Mouse (Mus musculus) intestine, embryonic 14.5 days (tissue): ENCODE measurements at regions not wholly inside any gene's neighbourhood (a gene's known extent, or its start where the extent isn't known, plus 50 kb on each side); places are given as distances from the start of the nearest gene placed in this dataset.

Experiments used
- ATAC-seq: fragments of 200-750 bp; cut with Nextera tagmentation; replicated peaks from 2 replicates; pipeline ENCODE4 v1.8.0; 2017; ENCODE audit warnings: low read depth, moderate number of reproducible peaks, moderate TSS enrichment, moderate library complexity; ENCODE audit not compliant: low FRiP score, low TSS enrichment
- DNase-seq: peaks from one replicate; pipeline ENCODE4 v3.0.0-alpha.2; 2018; ENCODE audit warnings: low spot score
- H3K27ac ChIP-seq: fragments of 300-500 bp; sonication (generic); 2 replicates; pipeline ENCODE4 v1.5.1; 2014; ENCODE audit warnings: low read depth, mild to moderate bottlenecking, control low read depth
- H3K27me3 ChIP-seq: fragments of 300-500 bp; sonication (generic); replicated peaks from 2 replicates; pipeline ENCODE4 v1.6.1; 2014; ENCODE audit warnings: low read length, control low read depth; ENCODE audit not compliant: control insufficient read depth, insufficient read depth
- H3K36me3 ChIP-seq: fragments of 300-500 bp; sonication (generic); 2 replicates; pipeline ENCODE4 v1.6.1; 2014; ENCODE audit warnings: low read length, control low read depth; ENCODE audit not compliant: control insufficient read depth, insufficient read depth
- H3K4me1 ChIP-seq: fragments of 300-500 bp; sonication (generic); replicated peaks from 2 replicates; pipeline ENCODE4 v1.6.1; 2014; ENCODE audit warnings: low read length, control low read depth, mixed read lengths; ENCODE audit not compliant: control insufficient read depth, insufficient read depth
- H3K4me2 ChIP-seq: fragments of 300-500 bp; sonication (generic); 2 replicates; pipeline ENCODE4 v1.6.1; 2014; ENCODE audit warnings: low read length
- H3K4me3 ChIP-seq: fragments of 300-500 bp; sonication (generic); 2 replicates; pipeline ENCODE4 v1.5.1; 2014; ENCODE audit warnings: low read depth, low read length, control low read depth, mixed read lengths
- H3K9ac ChIP-seq: fragments of 300-500 bp; sonication (generic); 2 replicates; pipeline ENCODE4 v1.6.1; 2014; ENCODE audit warnings: mild to moderate bottlenecking, low read length
- H3K9me3 ChIP-seq: fragments of 300-500 bp; sonication (generic); 2 replicates; pipeline ENCODE4 v1.6.1; 2016; ENCODE audit warnings: low read length, control low read depth; ENCODE audit not compliant: control insufficient read depth
- WGBS: fragments of 180-500 bp; shearing (Covaris S2); extraction: QIAGEN DNeasy Blood & Tissue Kit; methylation state at CpG from one replicate; pipeline ENCODE4 v1.1.7; 2014; 5-methylcytosine and 5-hydroxymethylcytosine counted together

DNA sequence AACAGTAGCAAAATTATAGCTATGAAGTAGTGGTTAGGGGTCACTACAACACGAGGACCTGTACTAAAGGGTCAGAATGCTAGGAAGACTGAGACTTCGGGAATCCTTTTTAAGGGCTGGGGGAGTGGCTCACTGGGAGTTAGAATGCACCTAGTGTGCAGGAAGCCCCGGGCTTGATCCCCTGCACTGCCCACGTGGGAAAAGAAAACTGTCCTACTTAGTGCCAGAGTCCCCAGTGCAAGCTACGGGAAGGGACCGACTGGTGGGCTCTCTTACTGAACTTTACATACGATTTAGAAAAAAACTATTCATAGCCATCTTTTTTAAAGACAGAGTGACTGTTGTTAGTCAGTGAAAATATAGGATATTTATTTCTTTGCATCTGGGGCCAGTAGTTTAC, 252.5 kb downstream of the Hhipl2 start:
- 70% methylated on average over 7 of the region's 7 CpGs for WGBS
- no peaks in the 10 kb centered on the region for H3K4me1 ChIP-seq
- ATAC-seq: no peak

DNA sequence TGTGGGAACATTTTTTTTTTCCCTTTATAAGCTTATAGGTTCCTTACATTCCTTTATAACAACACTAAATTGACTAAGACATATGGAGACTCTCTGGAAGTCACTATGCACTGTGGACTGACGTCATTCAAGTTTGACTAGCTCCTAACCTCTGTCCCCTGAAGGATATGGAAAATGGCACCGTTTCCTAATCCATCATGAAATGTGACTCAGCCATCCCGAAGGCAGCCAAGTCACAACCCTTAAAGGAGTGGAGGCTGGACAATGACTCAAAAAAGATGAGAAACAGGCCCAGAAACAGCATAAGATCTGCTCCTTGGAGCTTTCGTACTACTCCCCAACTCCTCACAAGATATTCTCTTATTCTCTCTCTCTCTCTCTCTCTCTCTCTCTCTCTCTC, 253.5 kb downstream of the Hhipl2 start:
- no peaks in the 10 kb centered on the region for H3K4me1 ChIP-seq
- no peaks in the 10 kb centered on the region for H3K36me3 ChIP-seq
- 0 out of 2 replicates have a peak, but pooled peaks cover 3% of the 10 kb centered on the region for H3K9me3 ChIP-seq
- no peak overlapping the region for H3K27ac ChIP-seq
- H3K4me3 ChIP-seq: no peak overlapping the region
- no peak overlapping the region for H3K9ac ChIP-seq
- no peak overlapping the region for H3K4me2 ChIP-seq
- DNase-seq: no peak
- no peak for ATAC-seq
- no peaks in the 10 kb centered on the region for H3K27me3 ChIP-seq
- WGBS: 62% methylated on average over 4 of the region's 4 CpGs

More for the DNA sequence above, 252.5 kb downstream of the Hhipl2 start:
- Histone ChIP-seq H3K27me3 (no peaks in the 10 kb centered on the region), H3K36me3 (no peaks in the 10 kb centered on the region), H3K9ac (no peak overlapping the region), H3K27ac (no peak overlapping the region), H3K4me2 (no peak overlapping the region), H3K4me3 (no peak overlapping the region), H3K9me3 (0 out of 2 replicates have a peak, but pooled peaks cover 3% of the 10 kb centered on the region)
- DNase-seq: no peak

DNA sequence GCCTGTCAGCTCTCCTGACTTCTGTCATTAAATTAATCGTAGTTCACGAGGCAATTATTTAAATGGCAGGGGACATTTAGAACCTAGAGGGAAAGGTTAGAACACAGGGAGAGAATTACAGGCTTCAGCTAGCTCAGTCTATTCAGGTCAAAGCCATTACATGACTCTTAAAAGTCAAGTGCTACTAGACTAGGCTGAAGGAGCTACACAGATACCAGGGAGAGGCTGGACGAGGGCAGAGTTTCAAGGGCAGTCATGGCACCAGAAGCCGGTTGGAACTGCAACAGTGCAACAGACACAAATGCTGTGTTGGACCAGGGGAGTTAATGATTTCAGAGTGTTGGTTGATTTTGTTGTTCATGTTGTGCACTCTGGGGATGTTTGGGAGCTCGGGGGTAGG, 254.5 kb downstream of the Hhipl2 start:
- 84% methylated on average over 5 of the region's 5 CpGs for WGBS
- Histone ChIP-seq H3K4me2 (no peak overlapping the region), H3K4me3 (no peak overlapping the region), H3K9ac (no peak overlapping the region), H3K27me3 (no peaks in the 10 kb centered on the region), H3K36me3 (no peaks in the 10 kb centered on the region), H3K4me1 (no peaks in the 10 kb centered on the region), H3K27ac (no peak overlapping the region), H3K9me3 (no peaks in the 10 kb centered on the region)
- DNase-seq: no peak
- ATAC-seq: no peak

DNA sequence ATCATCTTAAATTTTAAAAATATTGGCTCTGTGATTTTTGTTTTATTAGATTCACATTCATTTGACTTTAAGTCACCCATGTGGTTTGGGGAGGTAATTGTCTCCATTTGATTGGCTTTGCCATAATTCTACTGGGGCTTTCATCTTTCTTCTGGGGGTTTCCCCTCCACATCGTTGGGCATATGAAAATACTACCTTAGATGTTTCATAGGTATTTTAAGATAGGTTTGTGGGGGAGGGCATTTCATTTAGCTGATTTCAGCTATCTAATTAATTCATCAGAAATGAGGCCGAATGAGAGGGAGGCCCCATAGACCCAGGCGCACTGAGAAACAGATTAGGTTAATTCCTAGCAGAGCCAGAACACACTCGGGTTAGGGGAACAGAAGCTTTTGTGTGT, 259.6 kb downstream of the Hhipl2 start:
- Histone ChIP-seq H3K4me1 (no peaks in the 10 kb centered on the region), H3K36me3 (no peaks in the 10 kb centered on the region), H3K27me3 (no peaks in the 10 kb centered on the region), H3K4me2 (no peak overlapping the region), H3K27ac (no peak overlapping the region), H3K9ac (no peak overlapping the region), H3K4me3 (no peak overlapping the region), H3K9me3 (no peaks in the 10 kb centered on the region)
- ATAC-seq (no peak), DNase-seq (no peak)
- 90% methylated on average over 4 of the region's 4 CpGs for WGBS

DNA sequence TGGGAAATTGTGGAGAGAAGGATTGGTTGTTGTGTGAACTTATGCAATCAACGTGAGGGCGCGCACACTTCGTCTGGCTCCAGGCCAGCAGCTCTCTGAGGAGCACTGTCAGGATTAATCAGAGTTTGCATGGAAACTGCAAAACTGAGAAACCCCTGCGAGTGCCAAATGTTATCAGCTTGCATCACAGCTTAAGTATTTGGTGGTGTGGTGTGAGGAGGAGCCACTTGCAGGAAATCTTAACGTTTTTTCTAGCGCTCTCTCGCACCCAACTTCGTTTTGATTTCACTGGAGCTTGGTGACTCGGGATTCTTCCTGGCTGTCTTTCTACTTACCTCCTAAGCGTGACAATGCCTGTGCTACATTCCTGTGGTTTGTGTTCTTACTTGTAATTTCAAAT, 261.9 kb downstream of the Hhipl2 start:
- no peak overlapping the region for H3K27ac ChIP-seq
- no peak overlapping the region for H3K9ac ChIP-seq
- DNase-seq (no peak), ATAC-seq (no peak)
- H3K4me2 ChIP-seq: no peak overlapping the region
- H3K4me3 ChIP-seq: no peak overlapping the region
- 47% methylated on average over 11 of the region's 11 CpGs for WGBS
- H3K27me3 ChIP-seq: no peaks in the 10 kb centered on the region
- H3K36me3 ChIP-seq: no peaks in the 10 kb centered on the region
- H3K4me1 ChIP-seq: no peaks in the 10 kb centered on the region
- no peaks in the 10 kb centered on the region for H3K9me3 ChIP-seq

DNA sequence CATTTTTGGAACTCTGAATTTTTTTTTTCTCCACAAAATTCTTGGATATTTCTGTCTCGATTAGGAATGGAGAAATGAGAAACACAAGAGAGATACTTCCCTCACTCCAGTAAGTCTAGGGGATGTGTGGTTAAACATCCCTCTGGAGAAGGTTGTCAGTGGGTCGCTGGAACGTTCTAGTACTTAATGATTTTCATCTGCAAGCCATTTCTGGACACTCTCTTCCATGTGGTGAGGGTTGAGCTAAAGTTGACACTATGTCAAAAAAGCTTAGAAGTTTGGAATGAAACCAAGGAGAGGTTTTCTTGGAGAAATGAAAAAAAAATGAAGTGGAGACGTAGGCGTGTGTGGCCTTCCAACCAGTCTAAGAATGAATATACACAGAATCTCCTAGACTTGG, 268.0 kb downstream of the Hhipl2 start:
- WGBS: 81% methylated on average over 5 of the region's 5 CpGs
- no peaks in the 10 kb centered on the region for H3K27me3 ChIP-seq
- no peak overlapping the region for H3K27ac ChIP-seq
- no peak overlapping the region for H3K4me3 ChIP-seq
- no peaks in the 10 kb centered on the region for H3K9me3 ChIP-seq
- H3K4me1 ChIP-seq: no peaks in the 10 kb centered on the region
- no peak overlapping the region for H3K4me2 ChIP-seq
- no peak overlapping the region for H3K9ac ChIP-seq
- no peaks in the 10 kb centered on the region for H3K36me3 ChIP-seq
- ATAC-seq: no peak
- DNase-seq: no peak

DNA sequence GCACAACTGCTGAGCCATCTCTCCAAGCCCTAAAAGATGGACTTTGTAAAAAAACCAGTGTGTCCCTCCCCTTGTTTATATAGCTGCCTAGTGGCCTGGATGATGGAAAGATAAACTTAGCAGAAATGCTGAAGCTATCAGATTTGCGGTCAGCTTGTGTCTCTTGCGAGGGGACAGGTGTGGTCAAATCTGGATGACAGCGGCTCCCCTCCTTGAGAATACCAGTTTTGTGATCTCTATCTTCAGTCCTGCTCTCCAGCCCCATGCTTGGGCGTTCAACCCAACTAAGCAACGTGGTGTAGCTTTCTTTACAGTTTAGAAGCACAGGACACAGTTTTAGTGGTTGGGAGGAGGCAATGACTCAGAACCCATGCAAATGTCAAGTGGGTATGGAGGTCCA, 274.7 kb downstream of the Hhipl2 start:
- Histone ChIP-seq H3K27ac (no peak overlapping the region), H3K9ac (no peak overlapping the region), H3K4me1 (no peaks in the 10 kb centered on the region), H3K4me2 (no peak overlapping the region), H3K27me3 (no peaks in the 10 kb centered on the region), H3K9me3 (no peaks in the 10 kb centered on the region), H3K4me3 (no peak overlapping the region), H3K36me3 (no peaks in the 10 kb centered on the region)
- ATAC-seq (no peak), DNase-seq (no peak)
- 75% methylated on average over 5 of the region's 5 CpGs for whole genome bisulfite sequencing

DNA sequence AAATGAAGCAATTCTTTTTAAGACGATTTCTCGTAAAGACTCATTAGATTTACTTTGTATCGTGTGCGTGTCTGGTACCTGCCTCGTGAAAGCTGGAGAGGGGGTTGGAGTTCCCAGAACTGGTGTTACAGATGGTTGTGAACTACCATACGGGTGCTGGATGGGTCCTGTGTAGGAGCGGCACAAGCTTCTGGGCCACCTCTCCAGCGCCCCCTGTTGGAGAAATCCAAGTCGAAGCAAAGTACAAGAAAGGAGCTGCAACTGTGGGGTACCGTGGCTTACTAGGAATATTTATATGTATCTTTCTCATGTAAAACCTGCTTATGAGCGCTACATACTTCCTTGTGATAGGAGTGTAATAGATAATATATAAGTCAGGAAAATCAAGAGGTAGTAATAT, 281.3 kb downstream of the Hhipl2 start:
- no peaks in the 10 kb centered on the region for H3K27me3 ChIP-seq
- no peak overlapping the region for H3K9ac ChIP-seq
- H3K36me3 ChIP-seq: no peaks in the 10 kb centered on the region
- H3K27ac ChIP-seq: no peak overlapping the region
- H3K9me3 ChIP-seq: no peaks in the 10 kb centered on the region
- DNase-seq: no peak
- 81% methylated on average over 11 of the region's 11 CpGs for WGBS
- ATAC-seq: no peak
- no peak overlapping the region for H3K4me3 ChIP-seq
- H3K4me2 ChIP-seq: no peak overlapping the region
- H3K4me1 ChIP-seq: no peaks in the 10 kb centered on the region

DNA sequence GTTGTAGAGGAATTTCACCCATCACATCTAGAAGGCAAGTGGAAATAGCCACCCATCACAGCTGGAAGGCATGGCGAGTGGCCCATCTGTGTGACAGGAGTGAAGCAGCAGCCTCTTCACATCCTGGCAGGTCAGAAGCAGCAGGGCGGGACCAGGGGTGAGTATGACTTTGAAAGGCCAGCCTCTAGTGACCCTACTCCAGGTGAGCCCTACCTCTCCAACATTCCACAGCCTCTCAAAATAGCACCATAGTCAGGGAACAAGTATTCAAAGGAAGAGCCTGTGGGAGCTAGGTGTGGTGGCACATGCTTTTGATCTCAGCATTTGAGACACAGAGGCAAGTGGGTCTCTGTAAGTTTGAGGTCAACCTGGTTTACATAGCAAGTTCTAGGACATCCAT, 284.9 kb downstream of the Hhipl2 start:
- Histone ChIP-seq H3K9me3 (no peaks in the 10 kb centered on the region), H3K36me3 (no peaks in the 10 kb centered on the region), H3K27me3 (no peaks in the 10 kb centered on the region), H3K4me3 (no peak overlapping the region), H3K9ac (no peak overlapping the region), H3K4me1 (peaks cover 3% of the 10 kb centered on the region; the same call in 1 of the 2 replicates), H3K4me2 (no peak overlapping the region), H3K27ac (no peak overlapping the region)
- no peak for DNase-seq
- WGBS: 93% methylated on average over 2 of the region's 2 CpGs
- ATAC-seq: no peak
